Mouse (Mus musculus) right cerebral cortex, adult 18-20 months (tissue): ENCODE measurements at regions not wholly inside any gene's neighbourhood (a gene's known extent, or its start where the extent isn't known, plus 50 kb on each side); places are given as distances from the start of the nearest gene placed in this dataset.

Experiments used
- DNase-seq: peaks from one replicate; pipeline ENCODE4 v3.0.0; 2022; ENCODE audit warnings: mixed read lengths

- no peak for DNase-seq
Measured at GRCm38 (mm10) chr10:96871559-96872160, 254.9 kb downstream of the Btg1 start.

- DNase-seq = no peak
Measured at GRCm38 (mm10) chr10:96874646-96875045, 257.8 kb downstream of the Btg1 start.

GRCm38 (mm10) chr10:96875676-96876075, 258.9 kb downstream of the Btg1 start:
- no peak for DNase-seq

- DNase-seq = no peak
Measured at GRCm38 (mm10) chr10:96879425-96879824, 262.6 kb downstream of the Btg1 start.

- DNase-seq = no peak
Measured at GRCm38 (mm10) chr10:96880771-96881170, 264.0 kb downstream of the Btg1 start.

GRCm38 (mm10) chr10:96881212-96881611, 264.4 kb downstream of the Btg1 start:
- no peak for DNase-seq

GRCm38 (mm10) chr10:96881660-96882059, 264.9 kb downstream of the Btg1 start:
- no peak for DNase-seq

- no peak for DNase-seq
Measured at GRCm38 (mm10) chr10:96901150-96901549, 284.3 kb downstream of the Btg1 start.

- no peak for DNase-seq
Measured at GRCm38 (mm10) chr10:96905098-96905809, 288.4 kb downstream of the Btg1 start.

- no peak for DNase-seq
Measured at GRCm38 (mm10) chr10:96909661-96910315, 293.0 kb downstream of the Btg1 start.

GRCm38 (mm10) chr10:96921181-96921580, 304.4 kb downstream of the Btg1 start:
- DNase-seq = peak; percentile 9

- DNase-seq = no peak
Measured at GRCm38 (mm10) chr10:96924266-96924672, 307.5 kb downstream of the Btg1 start.

GRCm38 (mm10) chr10:96924722-96925121, 307.9 kb downstream of the Btg1 start:
- no peak for DNase-seq

- no peak for DNase-seq
Measured at GRCm38 (mm10) chr10:96925771-96926170, 309.0 kb downstream of the Btg1 start.

GRCm38 (mm10) chr10:96934661-96935060, 317.9 kb downstream of the Btg1 start:
- peak; percentile 12 for DNase-seq

GRCm38 (mm10) chr10:96940887-96941518, 324.2 kb downstream of the Btg1 start:
- no peak for DNase-seq

- DNase-seq = no peak
Measured at GRCm38 (mm10) chr10:96944229-96944628, 327.4 kb downstream of the Btg1 start.

GRCm38 (mm10) chr10:96947971-96948370, 331.2 kb downstream of the Btg1 start:
- DNase-seq = no peak

GRCm38 (mm10) chr10:96948871-96949270, 332.1 kb downstream of the Btg1 start:
- no peak for DNase-seq

GRCm38 (mm10) chr10:96955036-96955775, 338.4 kb downstream of the Btg1 start:
- no peak for DNase-seq

GRCm38 (mm10) chr10:96955776-96956448, 339.1 kb downstream of the Btg1 start:
- peak; percentile 9 for DNase-seq

- DNase-seq = no peak
Measured at GRCm38 (mm10) chr10:96956449-96956834, 339.6 kb downstream of the Btg1 start.
